ENCODE assay signal across 9 mouse cellular contexts in genomic region chr7:45126147-45126843, GRCm38 (mm10). TPM values are rescaled to one million over a fixed set of nuclear protein-coding genes. Genes with fewer than 3 reads are reported as not detected.
A peak's percentile ranks its signal among the peaks of the same experiment; 100 is the strongest.
DNase-seq lines count a peak whose midpoint lies in the region; ATAC-seq and TF ChIP-seq lines count a peak whose summit lies in the region.
"Had no signal": no experiment of that assay in that cellular context is flagged by ENCODE, and none has a peak within 500 bp of the region (broad histone marks: within the 10 kb centered on the region; RNA-seq: fewer than 3 reads in every experiment).

No protein-coding gene starts in this region.

- peak overlapping the region; percentile 100 for H3K9ac ChIP-seq in heart, embryonic 11.5 days (ENCODE audit: low read depth, low read length)
- H3K9ac ChIP-seq in hindbrain, embryonic 13.5 days, result peak overlapping the region; percentile 99
- H3K9ac ChIP-seq in midbrain, embryonic 12.5 days (replicated peaks), result peak overlapping the region; percentile 99

- no peak for TF ChIP-seq CTCF in G1E (IDR thresholded peaks at IDR 0.05; ENCODE audit: low read depth, low read length)

- H3K27me3 ChIP-seq in heart, embryonic 11.5 days (ENCODE audit: control insufficient read depth, insufficient read depth, low read length), result no peaks in the 10 kb centered on the region
- no peaks in the 10 kb centered on the region for H3K27me3 ChIP-seq in G1E (ENCODE audit: insufficient read depth, low read length)
- no peaks in the 10 kb centered on the region for H3K27me3 ChIP-seq in hindbrain, embryonic 13.5 days
- H3K27me3 ChIP-seq in midbrain, embryonic 12.5 days, result no peaks in the 10 kb centered on the region
- H3K27me3 ChIP-seq: Patski had no signal

- no peaks in the 10 kb centered on the region for H3K9me3 ChIP-seq in heart, embryonic 11.5 days (replicated peaks; ENCODE audit: control insufficient read depth, low read length)
- H3K9me3 ChIP-seq in G1E (replicated peaks), result no peaks in the 10 kb centered on the region
- H3K9me3 ChIP-seq in hindbrain, embryonic 13.5 days, result no peaks in the 10 kb centered on the region
- H3K9me3 ChIP-seq in midbrain, embryonic 12.5 days, result no peaks in the 10 kb centered on the region

- no peak for ATAC-seq in heart, embryonic 11.5 days (replicated peaks; ENCODE audit: insufficient number of reproducible peaks, low FRiP score, low TSS enrichment)
- no peak for ATAC-seq in G1E (ENCODE audit: extremely low read depth, insufficient number of reproducible peaks, low FRiP score, poor library complexity, severe bottlenecking)
- no peak for ATAC-seq in hindbrain, embryonic 13.5 days (ENCODE audit: low FRiP score)
- no peak for ATAC-seq in midbrain, embryonic 12.5 days (ENCODE audit: low FRiP score, low read depth)
- no peak for ATAC-seq in megakaryocyte-erythroid progenitor cell, adult 5-6 weeks (replicated peaks; ENCODE audit: low FRiP score, low TSS enrichment, poor library complexity, severe bottlenecking)
- ATAC-seq: Patski had no signal

- H3K36me3 ChIP-seq in heart, embryonic 11.5 days (ENCODE audit: control insufficient read depth, insufficient read depth, low read length), result peaks cover 39% of the 10 kb centered on the region
- H3K36me3 ChIP-seq in G1E (replicated peaks), result peaks cover 71% of the 10 kb centered on the region
- H3K36me3 ChIP-seq in hindbrain, embryonic 13.5 days, result peaks cover 44% of the 10 kb centered on the region
- H3K36me3 ChIP-seq in midbrain, embryonic 12.5 days, result peaks cover 46% of the 10 kb centered on the region

- 77% methylated on average over 17 of the region's 17 CpGs for WGBS in heart, embryonic 11.5 days (ENCODE audit: insufficient replicate concordance)
- WGBS in hindbrain, embryonic 13.5 days, result 79% methylated on average over 17 of the region's 17 CpGs
- 78% methylated on average over 17 of the region's 17 CpGs for WGBS in midbrain, embryonic 12.5 days

- H3K4me3 ChIP-seq in heart, embryonic 11.5 days (ENCODE audit: low read depth, low read length), result peak overlapping the region; percentile 93
- H3K4me3 ChIP-seq in G1E (ENCODE audit: low read depth, low read length), result peak overlapping the region; percentile 93
- peak overlapping the region; percentile 92; the same call in 1 of the 2 replicates for H3K4me3 ChIP-seq in hindbrain, embryonic 13.5 days
- H3K4me3 ChIP-seq in midbrain, embryonic 12.5 days, result peak overlapping the region; percentile 94

- peak overlapping the region; percentile 96 for H3K4me2 ChIP-seq in heart, embryonic 11.5 days
- peak overlapping the region; percentile 96 for H3K4me2 ChIP-seq in hindbrain, embryonic 13.5 days
- peak overlapping the region; percentile 94 for H3K4me2 ChIP-seq in midbrain, embryonic 12.5 days (replicated peaks)

- H3K4me1 ChIP-seq in heart, embryonic 11.5 days (ENCODE audit: control insufficient read depth, insufficient read depth, low read length), result peaks cover 33% of the 10 kb centered on the region
- peaks cover 68% of the 10 kb centered on the region for H3K4me1 ChIP-seq in G1E (ENCODE audit: insufficient read depth, low read depth, low read length)
- peaks cover 63% of the 10 kb centered on the region for H3K4me1 ChIP-seq in hindbrain, embryonic 13.5 days (replicated peaks)
- peaks cover 53% of the 10 kb centered on the region for H3K4me1 ChIP-seq in midbrain, embryonic 12.5 days

- no peak for DNase-seq in heart, adult 8-10 months (ENCODE audit: low spot score)
- DNase-seq in G1E (ENCODE audit: low spot score), result no peak
- no peak for DNase-seq in kidney, adult 8-10 months
- no peak for DNase-seq in urinary bladder, postnatal 14 days (ENCODE audit: low spot score)

- H3K27ac ChIP-seq in heart, embryonic 11.5 days (ENCODE audit: low read depth, low read length), result peak overlapping the region; percentile 95
- H3K27ac ChIP-seq in hindbrain, embryonic 13.5 days, result peak overlapping the region; percentile 92
- peak overlapping the region; percentile 90 for H3K27ac ChIP-seq in midbrain, embryonic 12.5 days (replicated peaks)

RNA-seq across cellular contexts. Expression of gene Rps11, which starts 2.1 kb away (rescaled TPM):
- polyA plus RNA-seq in heart, embryonic 11.5 days (2014; fragmentation: Nextera tagmentation; extraction: Ambion mirVana), result 1,168 and 1,305 TPM in 2 replicates
- 100 to 1,000 TPM; 572 to 626 (median 604) TPM for total RNA-seq in heart, adult 8-10 months (2022)
- total RNA-seq in G1E (2014; fragmentation: Nextera tagmentation) (916 and 1,000 TPM in 2 replicates), G1E (2017) (1,298 and 1,329 TPM in 2 replicates)
- polyA plus RNA-seq in G1E (2012), result 151 and 217 TPM in 2 replicates
- polyA plus RNA-seq in hindbrain, embryonic 13.5 days (2015; fragmentation: Nextera tagmentation; extraction: Ambion mirVana), result 994 and 999 TPM in 2 replicates
- polyA plus RNA-seq in midbrain, embryonic 12.5 days (2016; fragmentation: Nextera tagmentation; extraction: Ambion mirVana), result 1,160 and 1,195 TPM in 2 replicates
- 3,773 and 4,118 TPM in 2 replicates for total RNA-seq in megakaryocyte-erythroid progenitor cell, adult 5-6 weeks (2014; fragmentation: Nextera tagmentation)
- total RNA-seq in megakaryocyte-erythroid progenitor cell, adult 5-6 weeks (2017), result 1,409 and 1,705 TPM in 2 replicates

RNA-seq across cellular contexts. Expression of gene Rpl13a, which starts 2.3 kb away (rescaled TPM):
- 981 and 1,056 TPM in 2 replicates for polyA plus RNA-seq in heart, embryonic 11.5 days (2014; fragmentation: Nextera tagmentation; extraction: Ambion mirVana)
- total RNA-seq in heart, adult 8-10 months (2022), result 100 to 1,000 TPM; 580 to 769 (median 686) TPM
- total RNA-seq in G1E (2014; fragmentation: Nextera tagmentation) (1,386 and 1,478 TPM in 2 replicates), G1E (2017) (2,356 and 2,406 TPM in 2 replicates)
- polyA plus RNA-seq in G1E (2012), result 5,469 and 6,084 TPM in 2 replicates
- polyA plus RNA-seq in hindbrain, embryonic 13.5 days (2015; fragmentation: Nextera tagmentation; extraction: Ambion mirVana), result 770 and 846 TPM in 2 replicates
- polyA plus RNA-seq in midbrain, embryonic 12.5 days (2016; fragmentation: Nextera tagmentation; extraction: Ambion mirVana), result 1,022 and 1,026 TPM in 2 replicates
- 4,705 and 4,844 TPM in 2 replicates for total RNA-seq in megakaryocyte-erythroid progenitor cell, adult 5-6 weeks (2014; fragmentation: Nextera tagmentation)
- total RNA-seq in megakaryocyte-erythroid progenitor cell, adult 5-6 weeks (2017), result 4,178 and 4,889 TPM in 2 replicates

RNA-seq across cellular contexts. Expression of gene Gm45713, which starts 9.7 kb away (rescaled TPM):
- 0.21 TPM in 2 replicates for polyA plus RNA-seq in heart, embryonic 11.5 days (2014; fragmentation: Nextera tagmentation; extraction: Ambion mirVana)
- 1 to 10 TPM in 1 of 4 experiments, not detected in 3; 1.7 TPM for total RNA-seq in heart, adult 8-10 months (2022)
- total RNA-seq in G1E (2014; fragmentation: Nextera tagmentation), result not detected in 2 replicates
- total RNA-seq in G1E (2017), result 0.16 and 0.23 TPM in 2 replicates
- polyA plus RNA-seq in G1E (2012), result 1.0 and 1.3 TPM in 2 replicates
- polyA plus RNA-seq in hindbrain, embryonic 13.5 days (2015; fragmentation: Nextera tagmentation; extraction: Ambion mirVana), result 0.14 TPM in 1 of 2 replicates, not detected in the other
- 0.25 and 0.45 TPM in 2 replicates for polyA plus RNA-seq in midbrain, embryonic 12.5 days (2016; fragmentation: Nextera tagmentation; extraction: Ambion mirVana)
- total RNA-seq in megakaryocyte-erythroid progenitor cell, adult 5-6 weeks (2014; fragmentation: Nextera tagmentation), result not detected in 2 replicates
- total RNA-seq in megakaryocyte-erythroid progenitor cell, adult 5-6 weeks (2017), result 0.61 TPM in 1 of 2 replicates, not detected in the other
- polyA plus RNA-seq: Patski had no signal

RNA-seq across cellular contexts. Expression of gene Flt3l, which starts 9.9 kb away (rescaled TPM):
- polyA plus RNA-seq in heart, embryonic 11.5 days (2014; fragmentation: Nextera tagmentation; extraction: Ambion mirVana), result 1.6 and 2.5 TPM in 2 replicates
- 1 to 10 TPM; 6.1 to 7.9 (median 6.5) TPM for total RNA-seq in heart, adult 8-10 months (2022)
- 75.7 and 76.5 TPM in 2 replicates for total RNA-seq in G1E (2014; fragmentation: Nextera tagmentation)
- total RNA-seq in G1E (2017), result 41.0 and 48.6 TPM in 2 replicates
- polyA plus RNA-seq in G1E (2012), result 31.7 and 38.8 TPM in 2 replicates
- 1.4 and 1.6 TPM in 2 replicates for polyA plus RNA-seq in hindbrain, embryonic 13.5 days (2015; fragmentation: Nextera tagmentation; extraction: Ambion mirVana)
- 0.64 and 1.2 TPM in 2 replicates for polyA plus RNA-seq in midbrain, embryonic 12.5 days (2016; fragmentation: Nextera tagmentation; extraction: Ambion mirVana)
- 35.8 and 48.2 TPM in 2 replicates for total RNA-seq in megakaryocyte-erythroid progenitor cell, adult 5-6 weeks (2014; fragmentation: Nextera tagmentation)
- 8.5 and 23.5 TPM in 2 replicates for total RNA-seq in megakaryocyte-erythroid progenitor cell, adult 5-6 weeks (2017)

RNA-seq across cellular contexts. Expression of gene Fcgrt, which starts 22.6 kb away (rescaled TPM):
- 15.1 and 20.5 TPM in 2 replicates for polyA plus RNA-seq in heart, embryonic 11.5 days (2014; fragmentation: Nextera tagmentation; extraction: Ambion mirVana)
- 10 to 100 TPM; 65.6 to 77.1 (median 67.5) TPM for total RNA-seq in heart, adult 8-10 months (2022)
- total RNA-seq in G1E (2014; fragmentation: Nextera tagmentation) (not detected in 2 replicates), G1E (2017) (not detected in 2 replicates)
- polyA plus RNA-seq in G1E (2012), result not detected in 2 replicates
- polyA plus RNA-seq in hindbrain, embryonic 13.5 days (2015; fragmentation: Nextera tagmentation; extraction: Ambion mirVana), result 26.9 and 28.3 TPM in 2 replicates
- polyA plus RNA-seq in midbrain, embryonic 12.5 days (2016; fragmentation: Nextera tagmentation; extraction: Ambion mirVana), result 17.3 and 25.9 TPM in 2 replicates
- total RNA-seq in megakaryocyte-erythroid progenitor cell, adult 5-6 weeks (2014; fragmentation: Nextera tagmentation), result 0.82 TPM in 1 of 2 replicates, not detected in the other
- 1.1 and 1.8 TPM in 2 replicates for total RNA-seq in megakaryocyte-erythroid progenitor cell, adult 5-6 weeks (2017)
